Mouse (Mus musculus): ENCODE data around the gene Tm9sf3.
"Not testable (repeated sequence)": the region's sequence is repeated elsewhere in the genome, so short reads cannot be mapped to it uniquely, and the experiment has no call there.

The Tm9sf3 gene

GRCm38 (mm10) chr19:41263630-41264295, at the start of gene Tm9sf3:
Gene Tm9sf3 (minus strand): TSS chr19:41263997.
- DNase-seq = peak; percentile 90 to 94

GRCm38 (mm10) chr19:41312587-41312986, 48.8 kb upstream of the Tm9sf3 start:
- DNase-seq = not testable (repeated sequence)

- DNase-seq = no peak
Measured at GRCm38 (mm10) chr19:41312027-41312426, 48.2 kb upstream of the Tm9sf3 start.

GRCm38 (mm10) chr19:41310971-41311703, 47.3 kb upstream of the Tm9sf3 start:
- peak in 1 of 2 experiments; percentile 20 for DNase-seq

- DNase-seq = no peak
Measured at GRCm38 (mm10) chr19:41303933-41304332, 40.1 kb upstream of the Tm9sf3 start.

- DNase-seq = peak in 1 of 2 experiments; percentile 17
Measured at GRCm38 (mm10) chr19:41303433-41303832, 39.6 kb upstream of the Tm9sf3 start.

GRCm38 (mm10) chr19:41301856-41302255, 38.1 kb upstream of the Tm9sf3 start:
- DNase-seq = no peak

- no peak for DNase-seq
Measured at GRCm38 (mm10) chr19:41299446-41299845, 35.6 kb upstream of the Tm9sf3 start.

- DNase-seq = no peak
Measured at GRCm38 (mm10) chr19:41290952-41291619, 27.3 kb upstream of the Tm9sf3 start.

GRCm38 (mm10) chr19:41288568-41288967, 24.8 kb upstream of the Tm9sf3 start:
- peak in 1 of 2 experiments; percentile 21 for DNase-seq

GRCm38 (mm10) chr19:41287224-41287623, 23.4 kb upstream of the Tm9sf3 start:
- no peak for DNase-seq

- no peak for DNase-seq
Measured at GRCm38 (mm10) chr19:41284515-41284914, 20.7 kb upstream of the Tm9sf3 start.

GRCm38 (mm10) chr19:41282718-41283117, 18.9 kb upstream of the Tm9sf3 start:
- no peak for DNase-seq

GRCm38 (mm10) chr19:41282216-41282615, 18.4 kb upstream of the Tm9sf3 start:
- DNase-seq = no peak

GRCm38 (mm10) chr19:41279724-41280244, 16.0 kb upstream of the Tm9sf3 start:
- DNase-seq = no peak

- DNase-seq = no peak
Measured at GRCm38 (mm10) chr19:41278606-41279005, 14.8 kb upstream of the Tm9sf3 start.

GRCm38 (mm10) chr19:41275588-41275987, 11.8 kb upstream of the Tm9sf3 start:
- no peak for DNase-seq

GRCm38 (mm10) chr19:41270906-41271305, 7.1 kb upstream of the Tm9sf3 start:
- DNase-seq = no peak

- DNase-seq = peak; percentile 36 to 60
Measured at GRCm38 (mm10) chr19:41270151-41270727, 6.4 kb upstream of the Tm9sf3 start.

- DNase-seq = no peak
Measured at GRCm38 (mm10) chr19:41266251-41266901, 2.6 kb upstream of the Tm9sf3 start.

- no peak for DNase-seq
Measured at GRCm38 (mm10) chr19:41264331-41264799, 568 bp upstream of the Tm9sf3 start.

Measured in kidney, postnatal 4 days (tissue).